Mouse (Mus musculus) hindbrain, embryonic 12.5 days (tissue): ENCODE measurements at regions not wholly inside any gene's neighbourhood (a gene's known extent, or its start where the extent isn't known, plus 50 kb on each side); places are given as distances from the start of the nearest gene placed in this dataset.
A peak's percentile ranks its signal among the peaks of the same experiment; 100 is the strongest.

Source experiments
- ATAC-seq: fragments of 200-750 bp; cut with Nextera tagmentation; 2 replicates; pipeline ENCODE4 v1.8.0; 2017; ENCODE audit warnings: moderate TSS enrichment; ENCODE audit not compliant: low FRiP score
- H3K27ac ChIP-seq: fragments of 300-500 bp; sonication (generic); 2 replicates; pipeline ENCODE4 v1.5.1; 2016; ENCODE audit warnings: mild to moderate bottlenecking
- H3K27me3 ChIP-seq: fragments of 300-500 bp; sonication (generic); 2 replicates; pipeline ENCODE4 v1.6.1; 2016; ENCODE audit warnings: mild to moderate bottlenecking
- H3K36me3 ChIP-seq: fragments of 300-500 bp; sonication (generic); 2 replicates; pipeline ENCODE4 v1.6.1; 2016; ENCODE audit warnings: mild to moderate bottlenecking
- H3K4me1 ChIP-seq: fragments of 300-500 bp; sonication (generic); 2 replicates; pipeline ENCODE4 v1.6.1; 2016
- H3K4me2 ChIP-seq: fragments of 300-500 bp; sonication (generic); replicated peaks from 2 replicates; pipeline ENCODE4 v1.6.1; 2016; ENCODE audit warnings: mild to moderate bottlenecking
- H3K4me3 ChIP-seq: fragments of 300-500 bp; sonication (generic); 2 replicates; pipeline ENCODE4 v1.5.1; 2016; ENCODE audit warnings: mild to moderate bottlenecking
- H3K9ac ChIP-seq: fragments of 300-500 bp; sonication (generic); 2 replicates; pipeline ENCODE4 v1.6.1; 2016; ENCODE audit warnings: mild to moderate bottlenecking, moderate library complexity
- H3K9me3 ChIP-seq: fragments of 300-500 bp; sonication (generic); replicated peaks from 2 replicates; pipeline ENCODE4 v1.6.1; 2016; ENCODE audit warnings: mild to moderate bottlenecking
- WGBS: fragments of 180-500 bp; shearing (Covaris S2); methylation state at CpG from one replicate; pipeline ENCODE4 v1.1.7; 2016; 5-methylcytosine and 5-hydroxymethylcytosine counted together

DNA sequence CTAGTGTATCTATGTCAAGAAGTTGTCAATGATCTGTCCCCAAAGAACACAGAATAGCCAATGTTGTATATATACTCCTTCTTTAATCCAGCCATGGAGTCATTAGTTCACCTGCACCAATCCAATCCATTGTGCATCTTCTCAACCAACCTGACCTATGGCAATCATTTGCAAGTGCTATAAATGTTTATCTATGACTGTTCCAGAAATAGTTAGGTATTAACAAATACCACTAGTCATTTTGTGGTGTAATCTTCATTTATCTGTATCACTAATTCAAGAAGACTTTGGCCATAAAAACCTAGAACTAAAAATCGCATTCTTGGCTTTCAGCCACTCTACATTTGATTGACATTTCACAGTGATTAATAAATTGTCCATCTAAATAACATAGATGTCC lies 430.6 kb upstream of the Ubash3b start:
- no peak overlapping the region for H3K4me3 ChIP-seq
- H3K4me1 ChIP-seq = peaks cover 57% of the 10 kb centered on the region
- no peak overlapping the region for H3K9ac ChIP-seq
- no peak for ATAC-seq
- H3K36me3 ChIP-seq = peaks cover 46% of the 10 kb centered on the region
- H3K9me3 ChIP-seq = no peaks in the 10 kb centered on the region
- 96% methylated on average over 1 of the region's 1 CpGs for WGBS
- H3K27ac ChIP-seq = no peak overlapping the region; the same call in 1 of the 2 replicates
- H3K27me3 ChIP-seq = no peaks in the 10 kb centered on the region
- no peak overlapping the region for H3K4me2 ChIP-seq

DNA sequence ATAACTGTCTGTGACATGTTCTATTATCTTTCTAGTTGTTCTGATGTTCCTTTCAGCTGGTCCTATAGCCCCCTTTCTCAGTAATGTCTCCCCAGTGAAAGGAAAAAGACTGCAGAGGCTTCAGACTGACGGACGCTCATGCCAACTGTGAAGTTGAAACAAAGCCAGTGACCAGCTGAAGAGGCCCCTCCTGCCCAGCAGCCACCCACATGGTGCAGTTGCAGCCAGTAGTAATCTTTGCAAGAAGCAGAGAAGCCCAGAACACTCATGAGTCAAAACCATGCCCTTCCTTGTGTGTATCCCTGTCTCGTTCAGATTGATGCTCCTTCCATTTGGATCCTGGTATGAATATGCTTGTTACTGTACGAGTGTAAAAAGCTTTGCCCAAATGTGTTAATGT lies 428.7 kb upstream of the Ubash3b start:
- no peak for ATAC-seq
- H3K4me2 ChIP-seq = peak overlapping the region; percentile 59; the same call in 1 of the 2 replicates
- peak overlapping the region; percentile 69 for H3K27ac ChIP-seq
- H3K36me3 ChIP-seq = peaks cover 57% of the 10 kb centered on the region
- H3K4me1 ChIP-seq = peaks cover 62% of the 10 kb centered on the region
- 58% methylated on average over 4 of the region's 4 CpGs for WGBS
- no peak overlapping the region for H3K4me3 ChIP-seq
- no peak overlapping the region for H3K9ac ChIP-seq
- H3K9me3 ChIP-seq = no peaks in the 10 kb centered on the region
- no peaks in the 10 kb centered on the region for H3K27me3 ChIP-seq

DNA sequence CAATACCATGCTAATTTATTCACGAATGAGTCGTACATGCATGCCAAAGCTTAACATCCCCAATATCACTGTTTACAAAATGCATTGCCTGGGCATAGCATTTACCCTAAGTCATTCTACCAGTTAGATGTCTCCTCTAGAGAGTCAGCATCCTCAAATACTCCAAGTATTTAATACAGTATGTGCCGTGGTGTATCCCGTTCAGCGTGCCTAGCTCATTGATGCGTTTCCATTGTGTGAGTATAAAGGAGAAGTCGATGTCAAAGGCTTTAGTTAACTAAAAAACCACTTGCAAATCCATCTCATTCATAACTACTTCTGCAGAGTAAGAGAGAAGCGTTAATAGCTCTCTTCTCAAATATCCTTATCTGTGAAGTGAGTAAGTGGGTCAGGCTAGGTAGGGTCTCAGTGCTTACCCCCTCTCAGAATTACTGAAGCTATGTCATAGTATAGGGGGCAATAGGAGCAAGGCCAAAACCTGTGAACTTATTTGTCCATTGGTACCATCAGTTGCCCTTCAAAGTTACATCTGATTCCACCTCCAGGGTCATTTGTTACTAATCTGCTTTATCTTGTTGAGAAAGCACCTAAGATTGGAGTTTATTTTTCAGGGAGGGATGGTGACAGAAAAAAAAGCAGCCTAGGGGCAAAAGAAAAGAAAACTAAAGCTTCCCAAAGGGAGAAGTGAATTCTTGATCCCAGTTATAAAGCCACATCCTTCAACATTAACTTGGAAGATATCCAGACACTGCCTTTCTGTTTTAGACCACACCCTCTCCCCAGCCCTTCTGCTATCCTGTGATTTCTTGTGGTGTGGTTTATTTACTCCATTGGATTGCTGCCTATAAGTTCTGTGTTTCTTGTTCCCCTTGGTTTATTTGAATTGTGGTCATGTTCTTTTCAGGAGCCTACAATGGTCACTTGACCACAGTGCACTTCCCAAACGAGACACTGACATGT lies 427.2 kb upstream of the Ubash3b start:
- no peaks in the 10 kb centered on the region for H3K9me3 ChIP-seq
- H3K4me2 ChIP-seq = peak overlapping the region; percentile 59
- 0 out of 2 replicates have a peak overlapping the region, but pooled peaks have one; percentile 0 for H3K4me3 ChIP-seq
- H3K36me3 ChIP-seq = peaks cover 57% of the 10 kb centered on the region
- 77% methylated on average over 9 of the region's 9 CpGs for WGBS
- H3K27me3 ChIP-seq = no peaks in the 10 kb centered on the region
- peak overlapping the region; percentile 69 for H3K27ac ChIP-seq
- peaks cover 53% of the 10 kb centered on the region for H3K4me1 ChIP-seq
- H3K9ac ChIP-seq = peak overlapping the region; percentile 52
- ATAC-seq = no peak

DNA sequence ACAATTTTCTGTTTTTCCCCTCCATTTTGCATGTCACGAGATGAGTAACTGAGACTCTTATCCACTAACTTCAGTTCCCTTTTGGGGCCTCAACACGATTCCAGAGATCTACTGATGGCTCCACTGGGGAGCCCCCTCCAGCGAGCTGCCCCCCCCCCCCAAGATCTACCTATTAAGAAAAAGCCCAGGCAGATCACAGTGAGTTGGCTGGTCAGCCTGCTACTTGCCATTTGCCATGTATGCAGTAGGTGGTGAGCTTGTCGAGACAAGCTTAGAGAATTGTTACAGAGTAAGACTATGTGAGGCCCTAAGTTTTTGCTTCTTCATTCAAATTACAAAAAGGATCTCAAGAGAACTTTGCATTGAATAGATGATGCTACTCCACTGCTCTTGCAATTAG lies 426.3 kb upstream of the Ubash3b start:
- H3K4me1 ChIP-seq = peaks cover 46% of the 10 kb centered on the region
- H3K27me3 ChIP-seq = no peaks in the 10 kb centered on the region
- peak overlapping the region; percentile 39; the same call in 1 of the 2 replicates for H3K9ac ChIP-seq
- H3K4me3 ChIP-seq = peak overlapping the region; percentile 31
- H3K36me3 ChIP-seq = peaks cover 54% of the 10 kb centered on the region
- peak overlapping the region; percentile 91 for H3K27ac ChIP-seq
- ATAC-seq = no peak
- H3K4me2 ChIP-seq = peak overlapping the region; percentile 59
- H3K9me3 ChIP-seq = no peaks in the 10 kb centered on the region
- WGBS = 44% methylated on average over 4 of the region's 4 CpGs

DNA sequence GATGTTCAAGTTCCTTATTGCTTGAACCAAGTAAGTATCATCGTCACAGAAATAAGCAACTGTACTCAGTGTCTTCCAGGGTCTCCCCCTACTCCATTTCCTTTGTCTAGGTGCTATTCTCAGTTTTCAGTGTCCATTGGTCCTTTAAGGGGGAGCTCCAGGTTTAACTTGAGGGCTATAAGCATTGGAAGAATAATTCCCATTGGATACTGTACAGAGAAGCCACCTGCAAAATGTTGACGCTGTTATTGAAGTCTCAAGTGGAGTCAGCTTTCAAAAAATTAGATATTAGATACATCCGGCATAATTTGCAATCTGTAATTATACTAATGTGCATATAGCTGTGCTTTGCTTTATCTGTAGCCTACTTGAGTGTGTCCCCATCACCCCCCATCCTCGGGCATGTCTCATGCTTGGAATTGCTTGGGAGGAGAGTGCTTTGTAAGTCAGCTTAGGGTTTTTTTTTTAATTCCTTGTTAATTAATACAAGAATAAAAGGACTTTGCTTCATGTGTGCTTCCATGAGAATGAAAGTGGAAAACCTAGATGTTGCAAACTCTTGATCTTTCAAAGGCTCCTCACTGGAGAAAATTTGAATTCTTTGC lies 425.6 kb upstream of the Ubash3b start:
- Histone ChIP-seq H3K27ac (peak overlapping the region; percentile 91), H3K27me3 (no peaks in the 10 kb centered on the region), H3K9me3 (no peaks in the 10 kb centered on the region), H3K4me1 (peaks cover 45% of the 10 kb centered on the region), H3K9ac (peak overlapping the region; percentile 70), H3K4me2 (peak overlapping the region; percentile 59), H3K36me3 (peaks cover 51% of the 10 kb centered on the region), H3K4me3 (peak overlapping the region; percentile 31)
- ATAC-seq = no peak
- 75% methylated on average over 4 of the region's 4 CpGs for WGBS

DNA sequence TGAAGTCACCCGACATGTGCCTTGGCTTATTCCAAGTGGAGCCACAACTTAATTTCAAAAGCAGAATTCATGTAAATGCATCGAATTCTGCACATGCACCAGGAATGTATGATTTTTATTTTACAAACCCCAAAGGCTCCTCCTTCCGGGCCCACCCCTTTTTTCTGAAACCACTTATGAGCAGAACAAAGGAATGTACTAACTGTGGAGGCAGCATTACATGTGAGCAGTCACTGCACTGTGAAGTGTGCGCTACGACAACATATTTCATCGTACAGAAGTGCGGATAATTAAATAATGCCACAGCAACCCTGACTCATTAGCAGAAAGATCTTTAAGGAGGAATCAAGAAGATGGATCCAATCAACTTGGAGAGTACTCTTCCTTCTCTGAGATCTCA lies 424.8 kb upstream of the Ubash3b start:
- Histone ChIP-seq H3K36me3 (peaks cover 43% of the 10 kb centered on the region), H3K4me1 (peaks cover 45% of the 10 kb centered on the region), H3K27me3 (no peaks in the 10 kb centered on the region), H3K9ac (peak overlapping the region; percentile 70), H3K4me3 (peak overlapping the region; percentile 31), H3K4me2 (peak overlapping the region; percentile 59), H3K9me3 (no peaks in the 10 kb centered on the region), H3K27ac (peak overlapping the region; percentile 91)
- WGBS = 59% methylated on average over 7 of the region's 7 CpGs
- ATAC-seq = no peak

DNA sequence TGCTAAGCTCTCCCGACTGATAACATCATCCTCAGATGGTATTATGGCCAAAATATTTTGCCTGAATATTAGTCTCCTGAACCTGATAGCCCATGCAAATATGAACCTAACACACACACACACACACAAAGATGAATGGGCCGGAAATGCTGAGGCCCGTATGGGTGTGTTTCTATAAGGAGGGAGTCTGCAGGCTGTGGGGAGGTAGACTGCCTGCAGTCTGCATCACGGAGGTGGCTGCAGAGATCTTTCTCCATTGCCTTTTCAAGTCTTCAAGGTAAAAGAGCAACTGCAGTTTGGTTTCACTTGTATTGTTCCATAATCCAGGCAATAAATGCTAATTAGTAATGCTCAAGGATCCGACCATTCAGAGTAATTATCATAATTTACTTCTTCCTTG lies 424.3 kb upstream of the Ubash3b start:
- H3K4me2 ChIP-seq = peak overlapping the region; percentile 59
- H3K4me1 ChIP-seq = peaks cover 45% of the 10 kb centered on the region
- ATAC-seq = no peak
- no peaks in the 10 kb centered on the region for H3K27me3 ChIP-seq
- H3K4me3 ChIP-seq = peak overlapping the region; percentile 31
- H3K27ac ChIP-seq = peak overlapping the region; percentile 91
- WGBS = 29% methylated on average over 5 of the region's 5 CpGs
- no peaks in the 10 kb centered on the region for H3K9me3 ChIP-seq
- H3K9ac ChIP-seq = peak overlapping the region; percentile 70
- peaks cover 38% of the 10 kb centered on the region for H3K36me3 ChIP-seq

DNA sequence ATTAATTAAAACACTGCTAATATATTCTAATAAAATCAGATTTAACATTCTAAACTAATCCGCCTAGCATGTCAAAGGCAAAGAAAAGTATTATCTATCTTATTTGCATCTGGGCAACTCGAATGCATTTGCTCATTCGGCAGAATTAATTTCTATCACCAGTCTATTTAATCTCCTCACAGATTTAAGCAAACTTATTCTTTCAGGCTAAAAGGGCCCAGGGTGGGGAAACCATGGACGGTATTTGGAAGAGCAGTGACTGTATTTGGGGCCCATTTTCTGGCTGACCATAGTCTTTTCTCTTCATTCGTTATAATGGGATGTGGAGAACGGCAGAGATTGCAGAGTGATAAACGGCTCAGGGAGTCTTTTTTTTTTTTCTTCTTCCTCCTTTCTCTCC lies 423.5 kb upstream of the Ubash3b start:
- H3K36me3 ChIP-seq = peaks cover 30% of the 10 kb centered on the region
- 18% methylated on average over 7 of the region's 7 CpGs for WGBS
- peak overlapping the region; percentile 59 for H3K4me2 ChIP-seq
- H3K27me3 ChIP-seq = no peaks in the 10 kb centered on the region
- ATAC-seq = no peak
- peak overlapping the region; percentile 40 for H3K4me3 ChIP-seq
- H3K9me3 ChIP-seq = no peaks in the 10 kb centered on the region
- H3K27ac ChIP-seq = peak overlapping the region; percentile 95
- peaks cover 39% of the 10 kb centered on the region for H3K4me1 ChIP-seq
- peak overlapping the region; percentile 97 for H3K9ac ChIP-seq

DNA sequence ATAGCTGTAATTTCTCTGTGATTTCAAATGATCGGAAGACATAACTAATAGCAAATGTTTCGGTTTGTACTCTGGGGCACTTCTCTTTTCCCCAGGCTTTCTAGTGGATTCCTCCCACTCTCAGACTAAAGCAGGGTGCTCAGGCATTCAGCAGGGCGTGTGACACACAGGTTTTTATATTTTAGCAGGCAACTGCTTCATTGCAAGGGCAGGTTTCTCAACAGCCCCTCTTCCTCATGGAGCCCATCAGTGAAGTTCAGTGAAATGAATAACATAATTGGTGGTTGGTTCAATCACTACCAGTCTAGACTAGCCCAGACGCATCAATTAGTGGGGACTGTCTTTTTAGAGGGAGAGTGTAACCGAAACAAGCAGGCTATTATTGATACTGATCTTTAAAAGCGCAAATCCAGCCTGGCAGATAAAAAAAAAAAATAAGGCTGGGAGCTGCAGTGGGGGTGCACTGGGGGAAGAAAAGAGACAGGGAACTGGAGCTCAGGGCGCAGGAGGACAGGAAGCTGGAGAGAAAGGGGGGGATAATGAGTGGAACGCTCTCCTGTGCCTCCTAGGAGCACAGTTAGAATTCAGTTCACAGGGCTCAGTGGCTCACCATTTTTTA lies 422.3 kb upstream of the Ubash3b start:
- H3K4me2 ChIP-seq = peak overlapping the region; percentile 59
- 16% methylated on average over 8 of the region's 8 CpGs for WGBS
- H3K9ac ChIP-seq = peak overlapping the region; percentile 97
- no peaks in the 10 kb centered on the region for H3K9me3 ChIP-seq
- no peaks in the 10 kb centered on the region for H3K27me3 ChIP-seq
- ATAC-seq = no peak
- peaks cover 19% of the 10 kb centered on the region for H3K36me3 ChIP-seq
- peak overlapping the region; percentile 77 for H3K4me3 ChIP-seq
- peaks cover 33% of the 10 kb centered on the region for H3K4me1 ChIP-seq
- peak overlapping the region; percentile 99 for H3K27ac ChIP-seq

DNA sequence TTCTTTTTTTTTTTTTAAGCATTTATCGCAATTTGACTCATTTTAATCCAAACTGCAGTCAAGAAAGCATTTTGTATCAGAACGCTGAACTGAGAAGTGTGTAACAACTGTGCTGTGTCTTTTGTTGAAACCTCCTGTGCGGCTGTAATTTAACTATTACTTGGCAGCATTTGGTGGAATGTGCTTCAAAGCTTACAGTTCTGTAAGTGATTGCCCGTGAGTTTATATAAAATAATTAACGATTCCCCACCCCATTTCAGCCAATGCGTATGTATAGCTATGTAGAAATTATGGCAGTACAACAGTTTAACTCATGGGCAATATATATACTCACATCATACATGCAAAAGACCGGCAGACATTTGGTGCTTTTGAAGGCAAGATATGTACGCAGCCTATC lies 421.8 kb upstream of the Ubash3b start:
- peaks cover 16% of the 10 kb centered on the region for H3K36me3 ChIP-seq
- peak overlapping the region; percentile 97 for H3K9ac ChIP-seq
- no peaks in the 10 kb centered on the region for H3K9me3 ChIP-seq
- peak overlapping the region; percentile 99 for H3K27ac ChIP-seq
- H3K4me3 ChIP-seq = peak overlapping the region; percentile 77
- peak overlapping the region; percentile 59 for H3K4me2 ChIP-seq
- 39% methylated on average over 8 of the region's 8 CpGs for WGBS
- ATAC-seq = no peak
- H3K4me1 ChIP-seq = peaks cover 33% of the 10 kb centered on the region
- no peaks in the 10 kb centered on the region for H3K27me3 ChIP-seq

DNA sequence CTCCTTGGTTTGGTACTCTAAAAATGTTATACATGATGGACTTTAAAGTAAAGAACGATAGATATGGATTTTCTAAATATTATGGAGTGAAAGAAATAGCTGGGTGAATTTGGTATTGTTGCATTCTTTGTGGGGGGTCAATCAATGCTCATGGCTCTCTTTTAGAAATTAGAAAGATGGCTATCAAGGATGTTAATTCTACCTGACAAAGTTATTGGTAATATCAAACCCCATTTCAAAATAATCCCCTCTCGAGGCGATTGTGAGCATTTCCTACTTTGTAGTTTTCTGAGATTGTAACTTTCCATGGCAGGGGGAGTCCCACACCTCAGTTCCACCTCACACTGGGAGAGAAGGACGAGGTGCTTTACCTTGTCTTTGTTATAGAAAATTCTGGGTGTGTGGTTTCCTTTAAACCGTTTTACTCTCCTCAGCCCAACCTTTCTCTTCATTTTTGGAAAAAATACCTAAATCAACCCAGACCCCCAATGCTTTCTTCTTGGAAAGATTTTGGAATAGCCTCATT lies 421.3 kb upstream of the Ubash3b start:
- H3K4me2 ChIP-seq = peak overlapping the region; percentile 59
- no peaks in the 10 kb centered on the region for H3K27me3 ChIP-seq
- H3K4me3 ChIP-seq = peak overlapping the region; percentile 77
- H3K9me3 ChIP-seq = no peaks in the 10 kb centered on the region
- H3K36me3 ChIP-seq = peaks cover 13% of the 10 kb centered on the region
- H3K4me1 ChIP-seq = peaks cover 35% of the 10 kb centered on the region
- no peak for ATAC-seq
- H3K27ac ChIP-seq = peak overlapping the region; percentile 99
- WGBS = 33% methylated on average over 5 of the region's 5 CpGs
- peak overlapping the region; percentile 97 for H3K9ac ChIP-seq

DNA sequence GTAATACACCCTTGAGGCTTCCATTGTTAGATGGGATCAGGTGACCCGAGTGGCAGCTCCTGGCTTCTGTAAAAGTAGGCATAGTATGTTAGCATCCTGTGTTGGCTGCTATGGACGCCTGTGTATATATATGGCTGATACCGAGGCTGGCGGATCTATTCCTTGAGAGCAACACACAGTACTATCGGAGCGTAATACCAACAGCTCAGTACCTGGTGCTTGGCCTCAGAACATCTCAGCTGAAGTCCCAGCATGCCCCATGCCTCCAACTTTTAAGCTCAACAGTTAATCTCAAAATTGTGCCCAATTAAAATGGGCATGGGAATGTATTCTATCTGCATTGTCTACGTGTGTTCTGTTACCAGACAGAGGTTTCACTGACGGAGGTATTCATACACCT lies 420.7 kb upstream of the Ubash3b start:
- Histone ChIP-seq H3K9ac (peak overlapping the region; percentile 97), H3K4me3 (peak overlapping the region; percentile 77), H3K27me3 (no peaks in the 10 kb centered on the region), H3K27ac (peak overlapping the region; percentile 99), H3K4me1 (peaks cover 29% of the 10 kb centered on the region), H3K9me3 (no peaks in the 10 kb centered on the region), H3K4me2 (peak overlapping the region; percentile 59), H3K36me3 (0 out of 2 replicates have a peak, but pooled peaks cover 11% of the 10 kb centered on the region)
- ATAC-seq = 0 out of 2 replicates have a peak, but pooled peaks have one; percentile 2
- WGBS = 22% methylated on average over 8 of the region's 8 CpGs
